Mouse (Mus musculus) G1E (cell line): Measurements from ENCODE around the gene Mrc2. TPM values are rescaled to one million over a fixed set of nuclear protein-coding genes. Genes with fewer than 3 reads are reported as not detected.
A peak's percentile ranks its signal among the peaks of the same experiment; 100 is the strongest.

Source experiments
- ATAC-seq: 2 replicates; pipeline ENCODE4 v1.8.0; 2016; ENCODE audit warnings: mild to moderate bottlenecking; ENCODE audit not compliant: insufficient number of reproducible peaks, poor library complexity, low FRiP score, severe bottlenecking; ENCODE audit errors: extremely low read depth
- DNase-seq: peaks from one replicate; pipeline ENCODE4 v3.0.0; 2012; ENCODE audit warnings: low spot score
- H3K27me3 ChIP-seq: 2 replicates; pipeline ENCODE4 v1.6.1; 2012; ENCODE audit warnings: mild to moderate bottlenecking, low read length, inconsistent platforms; ENCODE audit not compliant: insufficient read depth
- H3K36me3 ChIP-seq: replicated peaks from 2 replicates; pipeline ENCODE3; 2012; ENCODE audit warnings: mild to moderate bottlenecking, inconsistent platforms
- H3K4me1 ChIP-seq: 2 replicates; pipeline ENCODE4 v1.6.1; 2012; ENCODE audit warnings: low read depth, low read length, inconsistent platforms, mixed read lengths; ENCODE audit not compliant: insufficient read depth
- H3K4me3 ChIP-seq: 2 replicates; pipeline ENCODE4 v1.5.1; 2012; ENCODE audit warnings: low read depth, mild to moderate bottlenecking, inconsistent platforms, low read length, moderate library complexity, mixed read lengths
- H3K9me3 ChIP-seq: replicated peaks from 2 replicates; pipeline ENCODE4 v1.6.1; 2012; ENCODE audit warnings: inconsistent platforms
- CTCF ChIP-seq: IDR thresholded peaks from 2 replicates; pipeline ENCODE4 v1.5.1; 2012; ENCODE audit warnings: low read depth, low read length, inconsistent platforms, mixed read lengths
- GATA1 ChIP-seq: IDR thresholded peaks from 2 replicates; pipeline ENCODE4 v1.6.1; 2012; ENCODE audit warnings: borderline replicate concordance, low read length, inconsistent platforms, mixed read lengths
- GATA2 ChIP-seq: IDR thresholded peaks from 2 replicates; pipeline ENCODE4 v1.6.1; 2012; ENCODE audit warnings: low read depth, low read length, inconsistent platforms, borderline replicate concordance
- POLR2AphosphoS5 ChIP-seq: IDR thresholded peaks from 2 replicates; pipeline ENCODE4 v1.6.1; 2012; ENCODE audit warnings: low read depth, low read length, inconsistent platforms; ENCODE audit not compliant: insufficient replicate concordance
- TAL1 ChIP-seq: conservative IDR thresholded peaks from 2 replicates; pipeline ENCODE4 v1.6.1; 2012; ENCODE audit warnings: low read depth, low read length, inconsistent platforms, mixed read lengths
- polyA plus RNA-seq: library from polyadenylated mRNA; stranded (reverse); fragments of >175 nt; gene quantifications from 2 replicates; pipeline ENCODE4 v1.2.3, GENCODE M21; 2012
- total RNA-seq, 2 experiments: library from RNA; stranded (forward) in 1 of 2; stranded (reverse) in 1 of 2; fragments of 200-1000 nt in 1 of 2; fragments of >200 nt in 1 of 2; fragmentation: Nextera tagmentation in 1 of 2; gene quantifications; 2 replicates each; pipeline ENCODE4 v1.2.3; 2014 to 2017

Mrc2 gene
- total and polyA plus RNA-seq, 3 experiments, result 0.27 TPM; not detected in 2

DNA sequence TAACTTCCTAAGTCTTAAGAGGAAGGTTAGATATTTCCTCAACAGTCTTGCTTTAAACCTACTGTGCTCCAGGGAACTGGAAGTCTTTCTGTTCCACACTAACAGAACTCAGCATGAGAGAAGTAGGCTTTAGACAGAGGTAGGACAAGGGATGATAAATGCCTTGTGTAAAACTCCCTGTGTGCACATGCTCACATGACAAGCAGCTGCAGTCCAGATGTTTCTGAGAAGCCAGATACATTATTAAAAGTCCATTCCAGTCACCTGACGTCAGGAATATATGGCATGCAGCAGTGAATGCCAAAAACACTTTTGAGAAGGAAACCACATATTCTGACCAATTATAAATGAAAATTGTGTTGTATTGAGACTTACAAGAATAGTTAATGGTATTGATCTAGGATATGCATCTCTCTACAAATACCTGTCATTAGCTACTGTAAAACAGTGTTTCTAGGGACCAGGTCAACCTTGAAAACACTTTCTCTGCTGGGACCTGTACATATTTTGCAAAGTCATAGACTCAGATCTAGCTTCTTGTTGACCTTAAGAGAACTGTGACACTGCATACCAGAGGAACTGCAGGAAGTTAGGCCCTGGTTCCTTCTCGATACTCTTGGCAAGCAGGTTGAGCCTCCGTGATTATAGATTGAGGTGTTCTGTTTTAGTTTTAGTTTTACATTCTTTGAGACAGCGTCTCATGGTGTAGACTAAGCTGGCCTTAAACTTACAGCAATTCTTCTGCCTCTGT lies 30.7 kb upstream of the Mrc2 start:
- DNase-seq, result no peak
- no peak for TF ChIP-seq CTCF
- TF ChIP-seq GATA1, result no peak
- no peak for TF ChIP-seq POLR2AphosphoS5
- no peak for TF ChIP-seq TAL1
- no peak for TF ChIP-seq GATA2
- ATAC-seq, result no peak
- H3K4me1 ChIP-seq, result no peaks in the 10 kb centered on the region
- no peaks in the 10 kb centered on the region for H3K27me3 ChIP-seq
- H3K36me3 ChIP-seq, result peaks cover 76% of the 10 kb centered on the region
- no peak overlapping the region for H3K4me3 ChIP-seq
- no peaks in the 10 kb centered on the region for H3K9me3 ChIP-seq

DNA sequence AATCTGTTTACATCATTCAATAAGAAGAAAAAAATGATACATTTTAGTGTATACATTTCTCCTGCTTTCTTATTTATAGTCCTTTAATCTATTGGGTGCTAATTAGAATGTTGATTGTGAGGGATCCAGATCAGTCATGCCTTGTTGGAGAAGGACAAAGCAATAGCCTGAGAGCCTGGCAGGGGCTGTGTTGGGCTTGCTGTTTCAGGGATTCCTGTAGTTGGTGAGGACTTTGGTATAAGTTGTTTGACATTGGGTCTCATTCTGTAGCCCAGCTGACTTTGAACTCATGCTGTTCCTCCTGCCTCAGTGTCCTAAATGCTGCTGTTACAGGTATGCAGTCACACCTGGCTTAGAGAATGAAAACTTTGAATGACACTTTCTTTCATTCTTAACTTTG lies 27.9 kb upstream of the Mrc2 start:
- H3K4me3 ChIP-seq, result no peak overlapping the region
- H3K9me3 ChIP-seq, result no peaks in the 10 kb centered on the region
- TF ChIP-seq GATA1, result no peak
- no peak for TF ChIP-seq GATA2
- TF ChIP-seq TAL1, result no peak
- TF ChIP-seq CTCF, result no peak
- no peak for TF ChIP-seq POLR2AphosphoS5
- no peak for ATAC-seq
- DNase-seq, result no peak
- H3K27me3 ChIP-seq, result no peaks in the 10 kb centered on the region
- H3K4me1 ChIP-seq, result no peaks in the 10 kb centered on the region
- H3K36me3 ChIP-seq, result peaks cover 81% of the 10 kb centered on the region

DNA sequence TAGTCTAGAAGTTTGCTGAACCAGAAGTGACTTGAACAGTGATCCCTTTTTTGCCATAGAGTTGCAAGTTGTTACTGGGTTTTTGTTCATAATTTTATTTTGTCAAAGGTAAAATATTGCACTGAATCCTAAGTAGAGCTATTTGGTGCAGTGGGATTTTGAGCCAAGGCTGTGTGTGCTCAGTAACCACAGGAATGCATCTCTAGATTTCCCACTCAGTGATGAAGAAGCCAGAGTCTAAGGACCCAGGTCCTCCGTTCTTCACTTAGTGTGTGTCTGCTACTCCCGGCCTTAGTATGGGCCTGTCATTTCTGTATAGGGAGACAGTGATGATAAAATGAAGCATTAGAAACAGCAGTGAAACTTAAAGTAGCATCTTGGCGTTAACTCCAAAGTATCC lies 27.5 kb upstream of the Mrc2 start:
- Histone ChIP-seq H3K9me3 (no peaks in the 10 kb centered on the region), H3K4me1 (no peaks in the 10 kb centered on the region), H3K4me3 (no peak overlapping the region), H3K27me3 (no peaks in the 10 kb centered on the region), H3K36me3 (peaks cover 82% of the 10 kb centered on the region)
- no peak for DNase-seq
- no peak for TF ChIP-seq CTCF
- TF ChIP-seq GATA1, result no peak
- TF ChIP-seq GATA2, result no peak
- no peak for TF ChIP-seq TAL1
- TF ChIP-seq POLR2AphosphoS5, result no peak
- no peak for ATAC-seq

DNA sequence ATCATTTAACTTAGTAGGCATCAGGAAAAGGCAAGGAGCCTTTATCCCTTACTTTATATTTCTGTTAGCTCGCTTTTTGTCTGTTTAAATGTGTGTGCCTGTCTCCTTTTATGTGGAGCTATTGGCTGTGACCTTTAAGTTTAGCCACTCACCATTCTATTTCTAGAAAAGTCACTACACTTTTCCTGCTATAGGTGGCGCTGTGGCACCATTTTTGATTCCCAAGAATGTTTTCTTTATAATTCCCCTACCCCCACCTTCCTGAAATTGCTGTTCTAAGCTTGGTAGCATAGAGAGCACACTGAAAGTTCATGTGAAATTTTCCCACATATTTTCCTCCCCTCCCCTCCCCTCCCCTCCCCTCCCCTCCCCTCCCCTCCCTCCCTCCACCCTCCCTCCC lies 22.3 kb upstream of the Mrc2 start:
- no peaks in the 10 kb centered on the region for H3K4me1 ChIP-seq
- no peak overlapping the region for H3K4me3 ChIP-seq
- H3K27me3 ChIP-seq, result no peaks in the 10 kb centered on the region
- TF ChIP-seq CTCF, result 0 out of 2 replicates have a peak, but pooled peaks have one; percentile 17
- no peak for TF ChIP-seq GATA1
- ATAC-seq (no peak), DNase-seq (no peak)
- peaks cover 78% of the 10 kb centered on the region for H3K36me3 ChIP-seq
- no peaks in the 10 kb centered on the region for H3K9me3 ChIP-seq

DNA sequence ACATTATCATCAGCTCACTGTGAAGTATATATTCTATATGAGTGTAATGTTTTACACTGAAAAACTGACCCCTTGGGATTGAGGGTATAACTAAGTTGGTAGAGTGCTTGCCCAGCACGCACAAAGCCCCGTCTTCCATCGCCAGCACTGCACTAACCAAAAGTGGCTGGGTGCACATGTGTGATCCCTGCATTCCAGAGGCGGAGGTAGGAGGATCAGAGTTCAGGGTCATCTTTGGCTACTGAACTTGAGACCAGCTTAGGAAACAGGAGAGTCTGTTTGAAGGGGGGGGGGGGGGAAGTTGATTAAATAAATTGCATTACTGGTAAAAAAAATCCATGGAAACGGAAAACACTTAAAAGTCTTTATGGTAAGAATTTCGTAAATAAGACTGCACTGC lies 12.0 kb upstream of the Mrc2 start:
- H3K27me3 ChIP-seq, result no peaks in the 10 kb centered on the region
- H3K36me3 ChIP-seq, result peaks cover 92% of the 10 kb centered on the region
- no peak overlapping the region for H3K4me3 ChIP-seq
- TF ChIP-seq CTCF (no peak), GATA2 (no peak), GATA1 (no peak), TAL1 (no peak), POLR2AphosphoS5 (no peak)
- ATAC-seq (no peak), DNase-seq (no peak)
- no peaks in the 10 kb centered on the region; the same call in 1 of the 2 replicates for H3K4me1 ChIP-seq
- no peaks in the 10 kb centered on the region for H3K9me3 ChIP-seq

GRCm38 (mm10) chr11:105281291-105281690 lies 11.2 kb upstream of the Mrc2 start:
- H3K4me1 ChIP-seq, result no peaks in the 10 kb centered on the region; the same call in 1 of the 2 replicates
- peaks cover 92% of the 10 kb centered on the region for H3K36me3 ChIP-seq
- ATAC-seq (no peak), DNase-seq (no peak)
- no peaks in the 10 kb centered on the region for H3K27me3 ChIP-seq
- H3K9me3 ChIP-seq, result no peaks in the 10 kb centered on the region
- TF ChIP-seq CTCF, result no peak
- TF ChIP-seq GATA2, result no peak
- TF ChIP-seq GATA1, result no peak
- TF ChIP-seq POLR2AphosphoS5, result no peak
- no peak for TF ChIP-seq TAL1
- H3K4me3 ChIP-seq, result no peak overlapping the region
